Mouse (Mus musculus): ENCODE data around the gene Abl1. TPM values are rescaled to one million over a fixed set of nuclear protein-coding genes. Genes with fewer than 3 reads are reported as not detected.

The Abl1 gene
- total RNA-seq, 2 experiments from 2014 or later: 24.5 to 24.7 TPM

GRCm38 (mm10) chr2:31822524-31823371 is 134.6 kb downstream of the Abl1 start:
- peak; percentile 7; the same call in 1 of the 2 replicates for ATAC-seq (ENCODE audit: poor library complexity, severe bottlenecking)

- ATAC-seq (ENCODE audit: poor library complexity, severe bottlenecking): no peak
These were observed 136.0 kb downstream of the Abl1 start for GRCm38 (mm10) chr2:31823933-31824730.

- ATAC-seq (ENCODE audit: poor library complexity, severe bottlenecking): no peak
These were observed 137.3 kb downstream of the Abl1 start for GRCm38 (mm10) chr2:31825469-31825911.

GRCm38 (mm10) chr2:31826094-31827085 is 138.2 kb downstream of the Abl1 start:
- no peak for ATAC-seq (ENCODE audit: poor library complexity, severe bottlenecking)

- no peak for ATAC-seq (ENCODE audit: poor library complexity, severe bottlenecking)
These were observed 139.7 kb downstream of the Abl1 start for GRCm38 (mm10) chr2:31827877-31828276.

- ATAC-seq (ENCODE audit: poor library complexity, severe bottlenecking): no peak
These were observed 140.2 kb downstream of the Abl1 start for GRCm38 (mm10) chr2:31828311-31828825.

GRCm38 (mm10) chr2:31836091-31836490 is 147.9 kb downstream of the Abl1 start:
- ATAC-seq (ENCODE audit: poor library complexity, severe bottlenecking): no peak

- no peak for ATAC-seq (ENCODE audit: poor library complexity, severe bottlenecking)
These were observed 148.8 kb downstream of the Abl1 start for GRCm38 (mm10) chr2:31836985-31837384.

GRCm38 (mm10) chr2:31838868-31839267 is 150.7 kb downstream of the Abl1 start:
- no peak for ATAC-seq (ENCODE audit: poor library complexity, severe bottlenecking)

- no peak for ATAC-seq (ENCODE audit: poor library complexity, severe bottlenecking)
These were observed 156.6 kb downstream of the Abl1 start for GRCm38 (mm10) chr2:31844729-31845136.

GRCm38 (mm10) chr2:31845512-31845895 is 157.3 kb downstream of the Abl1 start:
- ATAC-seq (ENCODE audit: poor library complexity, severe bottlenecking): no peak

- ATAC-seq (ENCODE audit: poor library complexity, severe bottlenecking): no peak
These were observed 157.9 kb downstream of the Abl1 start, which contains the start of gene Fibcd1 for GRCm38 (mm10) chr2:31845896-31846691. Gene Fibcd1 (minus strand): TSS chr2:31846005.

GRCm38 (mm10) chr2:31846692-31847660 is 158.8 kb downstream of the Abl1 start:
- ATAC-seq (ENCODE audit: poor library complexity, severe bottlenecking): no peak

- no peak for ATAC-seq (ENCODE audit: poor library complexity, severe bottlenecking)
These were observed 159.7 kb downstream of the Abl1 start for GRCm38 (mm10) chr2:31847908-31848307.

- ATAC-seq (ENCODE audit: poor library complexity, severe bottlenecking): no peak
These were observed 162.0 kb downstream of the Abl1 start for GRCm38 (mm10) chr2:31850141-31850540.

All from megakaryocyte, adult 5-6 weeks (primary cell).